Mouse (Mus musculus): ENCODE results near the gene Prok1. TPM values are rescaled to one million over a fixed set of nuclear protein-coding genes. Genes with fewer than 3 reads are reported as not detected.

Prok1 gene
- polyA plus RNA-seq, 1 experiment: not detected

DNA sequence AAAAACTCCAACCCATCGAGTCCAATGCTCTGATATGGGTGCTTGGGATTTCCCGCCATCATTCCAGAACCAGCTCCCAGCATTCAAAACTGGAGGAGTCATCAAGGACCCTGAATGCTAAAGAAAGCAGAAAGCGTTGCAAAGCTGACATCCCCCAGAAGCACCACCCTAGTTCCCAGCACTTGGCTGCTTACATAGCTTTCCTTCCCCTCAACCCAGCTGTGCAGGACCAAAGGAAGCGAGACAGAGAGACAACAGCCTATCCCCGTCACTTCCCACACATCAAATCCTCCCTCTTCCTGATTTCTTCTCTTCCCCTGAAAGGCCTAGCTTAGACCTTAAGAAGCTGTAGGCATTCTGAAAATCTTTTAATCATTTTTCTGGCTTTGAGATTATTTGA lies 35.8 kb upstream of the Prok1 start:
- H3K9me3 ChIP-seq (replicated peaks; ENCODE audit: control insufficient read depth, insufficient read depth, low read length, poor library complexity, severe bottlenecking): no peaks in the 10 kb centered on the region
- H3K27ac ChIP-seq (ENCODE audit: insufficient read depth, low read length): no peak overlapping the region
- H3K36me3 ChIP-seq (ENCODE audit: control insufficient read depth, insufficient read depth, low read length, poor library complexity, severe bottlenecking): no peaks in the 10 kb centered on the region
- H3K9ac ChIP-seq (ENCODE audit: low read depth, poor library complexity, severe bottlenecking): no peak overlapping the region
- H3K4me3 ChIP-seq (ENCODE audit: low read depth, low read length): no peak overlapping the region
- no peaks in the 10 kb centered on the region for H3K4me1 ChIP-seq (ENCODE audit: control insufficient read depth, insufficient read depth, low read length)
- no peaks in the 10 kb centered on the region for H3K27me3 ChIP-seq (ENCODE audit: control insufficient read depth, insufficient read depth, low read length, poor library complexity, severe bottlenecking)
- TF ChIP-seq POLR2A (IDR thresholded peaks at IDR 0.05; ENCODE audit: insufficient read depth, low read length) (no peak), EP300 (IDR thresholded peaks at IDR 0.05; ENCODE audit: insufficient read depth, low read depth, low read length) (no peak), CTCF (IDR thresholded peaks at IDR 0.05; ENCODE audit: low read depth, low read length) (no peak)

DNA sequence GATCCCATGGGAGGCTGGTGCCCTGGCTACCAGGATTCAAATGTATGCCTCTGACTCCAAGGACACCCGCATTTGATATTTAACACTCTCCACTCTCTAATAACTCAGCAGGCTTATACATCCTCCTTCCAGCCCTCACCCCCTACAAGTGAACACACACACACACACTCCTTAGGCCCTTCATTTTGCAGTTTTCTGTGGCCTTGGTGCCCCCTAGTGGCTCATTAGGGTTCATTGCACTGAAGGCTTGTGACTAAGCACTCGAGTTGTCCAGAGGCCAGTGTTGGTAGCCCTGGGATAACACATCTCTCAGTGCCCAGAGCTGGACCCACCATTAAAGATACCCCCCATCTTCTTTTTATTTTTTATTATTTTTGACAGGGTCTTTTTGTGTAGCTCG lies 34.3 kb upstream of the Prok1 start:
- no peak overlapping the region for H3K27ac ChIP-seq (ENCODE audit: insufficient read depth, low read length)

DNA sequence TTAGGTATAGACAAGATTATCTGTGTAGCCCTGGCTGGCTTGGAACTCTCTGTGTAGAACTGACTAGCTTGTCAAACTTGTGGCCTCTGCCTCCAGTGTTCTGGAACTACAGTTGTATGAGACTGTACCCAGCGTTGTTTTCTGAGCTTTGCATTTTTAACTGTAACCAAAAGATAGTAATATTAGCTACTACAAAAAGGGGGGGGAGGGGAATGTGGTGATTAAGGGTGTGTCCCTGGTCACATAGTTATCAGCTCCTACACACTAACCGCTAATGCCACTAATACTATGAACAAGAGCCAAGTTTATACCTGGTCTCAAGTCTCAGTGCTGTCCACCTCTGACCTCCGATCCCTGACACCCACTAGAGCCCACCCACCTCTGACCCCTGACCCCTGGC lies 32.9 kb upstream of the Prok1 start:
- Histone ChIP-seq H3K9me3 (replicated peaks; ENCODE audit: control insufficient read depth, insufficient read depth, low read length, poor library complexity, severe bottlenecking) (no peaks in the 10 kb centered on the region), H3K4me3 (ENCODE audit: low read depth, low read length) (no peak overlapping the region), H3K36me3 (ENCODE audit: control insufficient read depth, insufficient read depth, low read length, poor library complexity, severe bottlenecking) (no peaks in the 10 kb centered on the region), H3K9ac (ENCODE audit: low read depth, poor library complexity, severe bottlenecking) (no peak overlapping the region), H3K4me1 (ENCODE audit: control insufficient read depth, insufficient read depth, low read length) (no peaks in the 10 kb centered on the region), H3K27me3 (ENCODE audit: control insufficient read depth, insufficient read depth, low read length, poor library complexity, severe bottlenecking) (no peaks in the 10 kb centered on the region), H3K27ac (ENCODE audit: insufficient read depth, low read length) (no peak overlapping the region)
- no peak for TF ChIP-seq EP300 (IDR thresholded peaks at IDR 0.05; ENCODE audit: insufficient read depth, low read depth, low read length)

More for the DNA sequence above, 34.3 kb upstream of the Prok1 start:
- Histone ChIP-seq H3K9ac (ENCODE audit: low read depth, poor library complexity, severe bottlenecking) (no peak overlapping the region), H3K4me3 (ENCODE audit: low read depth, low read length) (no peak overlapping the region), H3K4me1 (ENCODE audit: control insufficient read depth, insufficient read depth, low read length) (no peaks in the 10 kb centered on the region), H3K36me3 (ENCODE audit: control insufficient read depth, insufficient read depth, low read length, poor library complexity, severe bottlenecking) (no peaks in the 10 kb centered on the region), H3K27me3 (ENCODE audit: control insufficient read depth, insufficient read depth, low read length, poor library complexity, severe bottlenecking) (no peaks in the 10 kb centered on the region), H3K9me3 (replicated peaks; ENCODE audit: control insufficient read depth, insufficient read depth, low read length, poor library complexity, severe bottlenecking) (no peaks in the 10 kb centered on the region)
- TF ChIP-seq CTCF (IDR thresholded peaks at IDR 0.05; ENCODE audit: low read depth, low read length) (peak; percentile 62), EP300 (IDR thresholded peaks at IDR 0.05; ENCODE audit: insufficient read depth, low read depth, low read length) (no peak)

DNA sequence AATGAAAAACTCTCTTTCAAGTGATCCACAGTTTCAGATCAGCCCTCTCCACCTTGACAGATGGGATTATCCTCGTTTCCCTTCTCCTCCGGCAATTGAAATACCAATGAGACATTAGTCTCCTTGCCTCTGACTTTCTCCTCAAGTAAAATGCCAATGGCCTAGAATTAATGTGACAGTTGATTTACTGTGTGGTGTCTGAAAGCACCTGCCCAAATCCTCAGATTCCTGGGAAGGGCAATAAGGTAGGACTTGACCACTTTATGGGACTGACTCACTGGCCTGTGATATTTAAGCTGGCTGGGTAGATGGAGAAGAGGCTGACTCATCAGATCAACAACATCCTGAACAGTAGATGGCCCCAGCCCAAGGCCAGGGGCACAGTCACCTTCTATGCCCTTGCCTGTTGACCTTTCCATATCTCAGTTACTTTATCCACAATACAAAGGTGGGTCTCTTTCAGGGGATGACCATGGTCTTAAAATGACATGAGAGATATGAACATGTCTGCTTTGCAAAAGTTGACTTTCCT lies 27.4 kb upstream of the Prok1 start:
- Histone ChIP-seq H3K9me3 (replicated peaks; ENCODE audit: control insufficient read depth, insufficient read depth, low read length, poor library complexity, severe bottlenecking) (no peaks in the 10 kb centered on the region), H3K27ac (ENCODE audit: insufficient read depth, low read length) (no peak overlapping the region)
- TF ChIP-seq CTCF (IDR thresholded peaks at IDR 0.05; ENCODE audit: low read depth, low read length) (no peak), EP300 (IDR thresholded peaks at IDR 0.05; ENCODE audit: insufficient read depth, low read depth, low read length) (no peak), POLR2A (IDR thresholded peaks at IDR 0.05; ENCODE audit: insufficient read depth, low read length) (no peak)

DNA sequence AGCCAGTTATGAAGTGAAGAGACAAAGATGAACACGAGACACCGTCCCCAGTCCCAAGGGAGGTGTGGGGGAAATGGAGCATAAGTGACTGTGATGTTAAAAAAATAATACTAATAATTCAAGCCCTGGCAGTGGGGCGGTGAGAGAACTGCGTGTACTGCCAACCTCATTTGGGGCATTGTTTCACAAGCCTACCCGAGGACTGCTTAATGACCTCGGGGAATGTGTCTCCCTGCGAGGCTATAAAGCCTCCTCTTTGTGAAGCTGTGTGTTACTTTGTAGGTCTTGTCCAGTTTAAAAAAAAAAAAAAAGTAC lies 22.3 kb upstream of the Prok1 start:
- H3K27me3 ChIP-seq (ENCODE audit: control insufficient read depth, insufficient read depth, low read length, poor library complexity, severe bottlenecking): no peaks in the 10 kb centered on the region; the same call in 1 of the 2 replicates
- no peaks in the 10 kb centered on the region for H3K9me3 ChIP-seq (replicated peaks; ENCODE audit: control insufficient read depth, insufficient read depth, low read length, poor library complexity, severe bottlenecking)
- no peak overlapping the region for H3K9ac ChIP-seq (ENCODE audit: low read depth, poor library complexity, severe bottlenecking)
- H3K36me3 ChIP-seq (ENCODE audit: control insufficient read depth, insufficient read depth, low read length, poor library complexity, severe bottlenecking): no peaks in the 10 kb centered on the region
- H3K4me1 ChIP-seq (ENCODE audit: control insufficient read depth, insufficient read depth, low read length): no peaks in the 10 kb centered on the region
- TF ChIP-seq EP300 (IDR thresholded peaks at IDR 0.05; ENCODE audit: insufficient read depth, low read depth, low read length) (no peak), POLR2A (IDR thresholded peaks at IDR 0.05; ENCODE audit: insufficient read depth, low read length) (no peak), CTCF (IDR thresholded peaks at IDR 0.05; ENCODE audit: low read depth, low read length) (no peak)
- no peak overlapping the region for H3K27ac ChIP-seq (ENCODE audit: insufficient read depth, low read length)
- no peak overlapping the region for H3K4me3 ChIP-seq (ENCODE audit: low read depth, low read length)

More for the DNA sequence above, 27.4 kb upstream of the Prok1 start:
- Histone ChIP-seq H3K27me3 (ENCODE audit: control insufficient read depth, insufficient read depth, low read length, poor library complexity, severe bottlenecking) (no peaks in the 10 kb centered on the region; the same call in 1 of the 2 replicates), H3K9ac (ENCODE audit: low read depth, poor library complexity, severe bottlenecking) (no peak overlapping the region), H3K4me1 (ENCODE audit: control insufficient read depth, insufficient read depth, low read length) (no peaks in the 10 kb centered on the region), H3K36me3 (ENCODE audit: control insufficient read depth, insufficient read depth, low read length, poor library complexity, severe bottlenecking) (no peaks in the 10 kb centered on the region), H3K4me3 (ENCODE audit: low read depth, low read length) (no peak overlapping the region)

DNA sequence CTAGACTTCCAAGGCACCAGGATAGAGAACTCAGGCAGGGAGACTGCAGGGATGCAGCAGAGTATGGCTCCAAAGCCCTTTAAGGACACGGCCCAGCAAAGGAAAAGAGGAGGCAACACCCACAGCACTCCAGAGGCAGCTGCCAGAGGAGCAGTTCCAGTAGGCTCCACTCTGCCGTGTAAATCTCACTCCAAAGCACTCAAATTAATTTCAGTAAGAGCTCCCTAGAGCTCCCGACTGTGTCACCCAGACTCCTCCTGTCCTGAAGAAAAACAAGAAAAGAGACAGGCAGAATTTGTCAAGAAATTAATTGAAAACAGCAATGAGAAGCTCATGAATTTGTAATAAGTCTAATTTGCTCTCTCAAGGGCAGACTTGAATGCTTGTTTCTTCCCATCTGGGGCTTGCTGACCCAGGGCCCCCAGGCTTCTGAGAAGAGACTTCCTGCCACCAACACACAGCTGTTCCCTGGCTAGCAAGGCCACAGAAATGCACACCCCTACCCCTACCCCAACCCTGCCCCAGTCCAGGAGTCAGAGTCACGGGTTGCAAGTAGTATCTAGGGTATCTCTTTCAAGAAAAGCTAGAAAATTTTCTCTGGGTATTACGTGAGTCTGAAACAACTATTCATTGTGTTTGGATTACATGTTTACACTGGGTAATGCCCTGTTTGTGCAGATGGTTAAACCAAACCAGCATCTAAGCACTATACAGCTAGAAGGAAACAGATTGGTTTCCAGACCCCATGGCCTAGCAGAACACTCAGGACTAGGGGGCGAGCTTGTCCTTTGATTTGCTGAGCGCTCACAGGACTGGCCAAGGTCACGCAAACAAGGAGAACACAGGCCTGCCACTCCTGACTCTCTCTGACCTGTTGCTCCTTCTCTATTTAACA lies 21.7 kb upstream of the Prok1 start:
- H3K9me3 ChIP-seq (replicated peaks; ENCODE audit: control insufficient read depth, insufficient read depth, low read length, poor library complexity, severe bottlenecking): no peaks in the 10 kb centered on the region
- no peak overlapping the region for H3K27ac ChIP-seq (ENCODE audit: insufficient read depth, low read length)
- H3K9ac ChIP-seq (ENCODE audit: low read depth, poor library complexity, severe bottlenecking): no peak overlapping the region
- H3K4me3 ChIP-seq (ENCODE audit: low read depth, low read length): no peak overlapping the region
- TF ChIP-seq CTCF (IDR thresholded peaks at IDR 0.05; ENCODE audit: low read depth, low read length) (peak; percentile 6), POLR2A (IDR thresholded peaks at IDR 0.05; ENCODE audit: insufficient read depth, low read length) (no peak)
- H3K27me3 ChIP-seq (ENCODE audit: control insufficient read depth, insufficient read depth, low read length, poor library complexity, severe bottlenecking): no peaks in the 10 kb centered on the region; the same call in 1 of the 2 replicates
- H3K36me3 ChIP-seq (ENCODE audit: control insufficient read depth, insufficient read depth, low read length, poor library complexity, severe bottlenecking): no peaks in the 10 kb centered on the region
- no peaks in the 10 kb centered on the region for H3K4me1 ChIP-seq (ENCODE audit: control insufficient read depth, insufficient read depth, low read length)

All from ES-Bruce4 (cell line).